Mouse (Mus musculus) R1 (cell line): ENCODE measurements around the gene Srgn.

Experiments used
- DNase-seq: peaks from one replicate; pipeline ENCODE4 v3.0.0-alpha.2; 2018; ENCODE audit warnings: low read depth, low spot score

Srgn gene

DNA sequence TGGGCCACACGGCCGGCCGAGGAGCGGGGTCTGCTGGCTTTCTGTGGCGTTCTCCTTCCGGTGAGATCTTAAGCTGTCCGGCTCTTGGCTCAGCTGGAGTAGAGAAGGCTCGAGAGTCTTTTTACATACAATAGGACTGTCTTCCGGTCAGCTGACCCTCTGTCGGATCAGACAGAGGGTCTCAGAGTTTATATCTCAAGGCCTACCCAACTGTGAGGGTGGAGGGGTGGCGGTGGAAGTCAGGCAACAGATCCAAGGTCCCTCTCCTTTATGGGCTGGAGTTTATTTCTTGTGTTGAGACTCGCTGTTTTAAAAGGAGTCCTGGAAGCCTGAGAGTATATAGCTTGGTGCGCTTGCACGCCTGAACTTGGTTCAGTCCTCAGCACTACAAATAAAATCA, at the start of gene Srgn:
Srgn (minus strand) TSS at position 101 of the 400 bp plus-strand sequence.
- no peak for DNase-seq

GRCm38 (mm10) chr10:62575001-62575400, 47.8 kb upstream of the Srgn start:
- no peak for DNase-seq

GRCm38 (mm10) chr10:62570126-62570871, 43.0 kb upstream of the Srgn start:
- no peak for DNase-seq

- no peak for DNase-seq
Measured at GRCm38 (mm10) chr10:62568861-62569260, 41.6 kb upstream of the Srgn start.

- DNase-seq = peak; percentile 81
Measured at GRCm38 (mm10) chr10:62557736-62558135, 30.5 kb upstream of the Srgn start.

DNA sequence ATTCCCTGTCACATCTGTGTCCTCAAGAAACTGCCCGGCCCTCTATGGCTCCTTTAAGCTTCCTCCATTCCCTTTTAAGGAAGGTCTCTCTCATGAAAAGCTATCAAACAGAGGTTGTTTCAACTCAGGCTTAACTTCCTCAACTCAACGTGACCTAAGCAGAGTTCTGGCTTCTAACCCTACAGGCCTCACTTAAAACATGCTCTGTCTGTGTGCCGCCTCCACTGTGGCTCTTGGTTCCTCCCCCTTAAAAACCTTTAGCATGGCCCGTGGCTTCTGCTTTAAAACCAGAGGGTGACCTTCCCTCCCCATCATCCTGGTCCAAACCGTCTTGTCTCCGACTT, 29.3 kb upstream of the Srgn start:
- no peak for DNase-seq

DNA sequence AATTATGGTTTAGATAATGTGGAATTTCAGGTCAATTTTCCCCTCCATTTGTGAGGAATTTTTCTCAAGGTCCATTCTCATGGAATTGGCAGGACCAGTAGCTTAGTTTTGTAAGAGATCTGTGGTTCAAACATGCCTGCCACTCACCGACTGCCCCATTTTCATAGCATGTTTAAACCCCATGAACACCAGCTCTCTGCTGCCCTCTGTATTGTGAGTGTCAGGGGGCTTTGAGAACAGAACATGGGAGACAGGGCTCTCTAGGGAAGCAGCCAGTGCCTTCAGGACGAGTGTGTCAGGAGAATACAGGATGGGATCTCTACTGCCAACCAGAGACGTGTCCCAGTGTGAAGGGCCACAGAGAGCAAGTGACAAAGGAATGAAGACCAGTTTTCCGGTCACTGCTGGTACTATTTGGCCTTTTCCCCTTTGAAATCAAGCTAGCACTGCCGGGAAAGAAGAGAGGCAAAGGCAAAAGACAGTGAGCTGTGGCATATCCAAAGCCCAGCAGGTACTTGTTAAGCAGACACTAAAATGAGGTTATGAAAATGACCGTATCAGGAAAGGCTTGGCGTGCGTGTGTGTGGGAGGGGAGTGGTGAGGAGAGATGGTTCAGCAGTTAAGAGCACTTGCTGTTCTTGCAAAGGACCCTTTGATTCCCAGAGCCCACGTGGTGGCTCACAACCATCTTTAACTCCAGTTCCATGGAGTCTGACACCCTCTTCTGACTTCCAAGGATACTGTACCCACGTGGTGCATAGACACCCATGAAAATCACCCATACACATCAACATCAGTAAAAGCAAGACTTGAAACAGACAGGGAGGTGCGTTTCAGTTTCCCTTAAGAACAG, 28.7 kb upstream of the Srgn start:
- no peak for DNase-seq

DNA sequence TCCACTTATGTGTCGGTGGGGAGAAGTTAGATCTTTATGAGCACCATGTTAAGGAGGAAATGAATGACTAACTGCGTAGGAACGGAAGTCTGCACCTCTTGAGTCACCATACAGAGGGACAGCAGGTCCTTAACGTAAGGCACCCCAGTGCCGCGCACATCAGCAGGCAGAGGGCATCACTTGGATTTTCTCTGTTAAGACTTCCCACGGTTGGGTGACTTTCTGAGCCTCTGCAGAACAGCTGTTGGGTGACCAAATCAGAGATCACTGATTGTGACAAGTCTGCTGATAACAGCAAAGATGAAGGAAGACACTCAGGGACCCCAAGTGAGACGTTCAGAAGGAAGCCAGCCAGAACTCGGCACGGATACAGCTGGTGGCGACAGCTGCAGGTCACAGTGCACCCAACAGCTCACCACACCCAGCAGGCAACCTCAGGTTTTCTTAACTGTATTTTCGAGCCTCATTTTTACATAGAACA, 26.4 kb upstream of the Srgn start:
- DNase-seq = no peak

DNA sequence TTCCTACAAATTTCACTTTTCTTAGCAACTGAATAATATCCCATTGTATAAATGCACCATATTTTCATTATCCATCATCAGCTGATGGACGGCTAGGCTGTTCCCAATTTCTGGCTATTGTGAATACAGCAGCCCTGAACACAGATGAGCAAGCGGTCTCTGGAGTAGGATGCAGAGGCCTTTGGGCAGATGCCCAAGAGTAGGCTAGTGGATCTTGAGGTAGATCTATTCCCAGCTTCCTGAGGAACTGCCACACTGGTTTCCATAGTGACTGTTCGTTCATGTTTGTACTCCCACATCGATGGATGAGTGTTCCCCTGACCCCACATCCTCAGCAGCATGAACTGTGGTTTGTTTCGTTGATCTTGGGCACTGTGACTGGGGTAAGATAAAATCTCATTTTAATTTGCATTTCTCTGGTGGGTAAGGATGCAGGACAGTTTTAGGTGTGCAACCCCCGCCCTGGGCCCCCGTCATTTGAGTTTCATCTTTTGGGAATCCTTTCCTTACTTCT, 23.6 kb upstream of the Srgn start:
- DNase-seq = no peak

GRCm38 (mm10) chr10:62549523-62550166, 22.4 kb upstream of the Srgn start:
- peak; percentile 83 for DNase-seq

- DNase-seq = no peak
Measured at GRCm38 (mm10) chr10:62546441-62546840, 19.2 kb upstream of the Srgn start.

- DNase-seq = no peak
Measured at GRCm38 (mm10) chr10:62545759-62546158, 18.5 kb upstream of the Srgn start.

DNA sequence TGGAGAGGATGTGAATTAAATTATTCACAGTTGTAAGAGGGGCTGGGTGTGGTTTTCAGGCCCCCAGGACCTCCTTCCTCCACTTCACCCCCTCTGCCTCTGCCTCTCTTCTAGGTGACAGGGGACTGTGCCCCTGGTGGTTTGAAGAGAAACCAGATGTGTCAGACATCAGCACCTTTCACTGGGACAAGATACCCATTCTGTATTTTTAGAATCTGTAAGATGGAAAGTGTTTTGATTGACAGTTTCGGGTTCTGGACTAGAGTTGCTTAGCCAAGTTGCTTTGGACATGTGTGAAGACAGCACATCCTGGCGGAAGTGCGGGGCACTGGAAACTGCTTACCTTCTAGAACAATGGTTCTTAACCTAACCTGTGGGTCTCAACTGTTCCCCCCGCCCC, 17.1 kb upstream of the Srgn start:
- no peak for DNase-seq

DNA sequence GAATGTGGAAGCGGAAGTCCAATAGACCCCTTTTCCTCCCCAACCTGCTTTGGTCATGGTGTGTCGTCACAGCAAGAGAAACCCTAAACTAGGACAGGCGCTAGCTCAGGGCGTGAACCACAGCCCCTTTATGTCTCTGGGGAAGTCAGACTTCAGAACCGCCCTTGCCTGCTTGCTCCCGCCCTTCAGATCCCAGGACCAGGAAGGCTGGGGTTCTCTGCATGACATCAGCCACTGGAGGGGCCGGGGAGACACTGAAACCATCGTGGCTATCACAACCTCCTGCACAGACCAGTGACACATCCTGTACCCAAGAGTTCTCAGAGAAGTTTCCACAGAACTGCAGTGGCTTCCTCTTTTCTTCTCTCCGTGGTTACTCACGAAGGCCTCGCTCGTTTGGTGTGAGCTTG, 16.2 kb upstream of the Srgn start:
- DNase-seq = peak; percentile 27

DNA sequence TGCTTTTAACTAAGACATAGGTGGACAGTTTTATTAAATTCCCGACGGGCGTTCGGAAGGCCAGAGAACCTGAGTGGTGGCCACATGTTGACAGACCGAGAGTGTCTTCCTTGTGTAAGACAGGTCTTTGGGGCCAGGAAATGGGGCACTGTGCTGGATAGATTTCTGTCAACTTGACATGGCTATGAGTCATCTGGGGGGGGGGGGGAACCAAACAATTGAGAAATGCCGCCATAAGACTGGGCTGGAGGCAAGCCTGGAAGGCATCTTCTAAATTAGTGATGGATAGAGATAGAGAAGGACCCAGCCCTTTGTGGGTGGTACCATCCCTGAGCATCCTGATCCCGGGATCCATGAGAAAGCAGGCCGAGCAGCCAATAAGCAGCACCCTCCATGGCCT, 15.7 kb upstream of the Srgn start:
- no peak for DNase-seq

- no peak for DNase-seq
Measured at GRCm38 (mm10) chr10:62542507-62542906, 15.3 kb upstream of the Srgn start.

DNA sequence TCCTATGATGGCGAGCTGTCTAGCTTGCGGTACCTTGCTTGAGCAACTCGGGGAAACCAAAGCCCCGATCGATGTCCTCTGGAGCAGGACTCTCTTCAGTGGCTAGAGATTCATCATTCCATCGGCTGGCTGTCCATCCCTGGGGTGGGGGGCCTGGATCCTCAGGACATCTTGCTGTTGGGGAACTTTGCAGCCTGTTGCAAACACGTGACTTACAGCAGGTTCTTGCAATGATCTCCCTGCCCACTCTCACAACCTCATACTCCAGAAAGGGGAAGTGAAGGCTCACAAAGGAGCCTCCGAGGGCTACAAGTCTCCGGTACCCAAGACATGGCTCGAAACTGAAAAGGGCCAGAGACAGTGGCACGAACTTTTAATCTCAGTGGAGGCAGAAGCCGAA, 14.2 kb upstream of the Srgn start:
- no peak for DNase-seq

GRCm38 (mm10) chr10:62540800-62541199, 13.5 kb upstream of the Srgn start:
- DNase-seq = no peak

- no peak for DNase-seq
Measured at GRCm38 (mm10) chr10:62534509-62534908, 7.3 kb upstream of the Srgn start.

DNA sequence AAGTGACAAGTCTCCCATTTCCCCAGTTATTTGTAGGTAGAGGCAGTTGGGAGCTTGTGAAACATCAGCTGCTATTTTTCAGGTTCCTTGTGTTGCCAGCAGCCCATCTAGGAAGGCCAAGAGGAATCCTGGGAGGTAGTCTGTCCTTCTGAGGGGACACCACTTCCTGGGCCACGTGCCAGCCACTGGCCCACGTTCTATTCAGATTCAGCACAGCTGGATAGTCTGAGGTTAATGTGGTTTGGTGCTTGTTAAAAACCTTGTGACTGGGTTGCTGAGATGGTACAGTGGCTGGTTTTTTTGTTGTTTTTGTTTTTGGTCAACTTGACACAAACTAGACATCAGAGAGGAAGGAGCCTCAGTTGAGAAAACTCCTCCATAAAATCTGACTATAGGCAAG, 5.6 kb upstream of the Srgn start:
- DNase-seq = no peak

DNA sequence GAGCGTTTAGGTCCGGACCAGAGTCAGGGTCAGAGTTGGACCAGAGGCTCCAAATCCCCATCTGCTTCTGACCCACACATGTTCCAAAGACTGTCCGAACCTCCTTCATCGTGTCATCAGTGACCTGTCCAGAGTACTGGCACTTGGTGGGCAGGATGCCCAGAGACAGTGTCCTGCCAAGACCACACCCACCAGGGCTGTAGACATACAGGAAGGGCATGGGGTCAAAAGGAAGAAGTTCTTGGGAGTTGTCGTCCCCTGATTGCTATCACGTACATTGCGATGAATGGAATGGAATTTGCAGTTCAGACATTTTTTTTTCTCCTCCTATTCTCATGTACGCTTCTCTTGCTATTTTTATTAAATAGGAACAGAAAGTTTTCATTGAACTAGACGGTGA, 2.9 kb upstream of the Srgn start:
- DNase-seq = no peak

DNA sequence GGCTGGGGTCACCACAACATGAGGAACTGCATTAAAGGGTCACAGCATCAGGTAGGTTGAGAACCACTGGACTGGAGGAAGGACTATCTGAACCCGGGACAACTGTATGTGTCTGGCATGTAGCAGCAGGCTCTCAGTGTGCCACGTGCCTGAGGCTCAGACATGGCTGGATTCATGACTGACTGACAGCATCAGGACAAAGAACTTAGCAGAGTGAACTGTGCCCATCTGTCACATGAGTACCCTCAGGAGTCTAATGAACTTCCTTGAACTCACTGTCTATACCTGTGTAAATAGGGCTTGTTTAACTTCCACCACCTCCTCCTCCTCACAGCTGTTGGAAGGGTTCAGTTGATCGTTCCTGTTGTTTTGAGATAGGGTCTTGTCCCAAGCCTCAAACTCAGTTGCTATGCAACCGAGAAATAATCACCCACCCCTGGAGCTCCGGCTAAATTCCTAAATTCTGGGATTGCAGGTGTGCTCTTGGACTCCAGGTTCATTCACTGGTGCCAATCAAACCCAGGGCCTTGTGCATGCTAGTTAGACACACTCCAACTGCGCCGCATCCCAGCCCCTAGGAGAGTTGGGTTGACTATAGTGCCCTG, 4.8 kb downstream of the Srgn start:
- peak; percentile 58 for DNase-seq
